Mouse (Mus musculus) heart, adult 8-10 months (tissue): ENCODE measurements around the gene Arfgef2. TPM values are rescaled to one million over a fixed set of nuclear protein-coding genes. Genes with fewer than 3 reads are reported as not detected.
A peak's percentile ranks its signal among the peaks of the same experiment; 100 is the strongest.

ENCODE experiments used
- DNase-seq: peaks from one replicate; pipeline ENCODE4 v3.0.0; 2022; ENCODE audit warnings: low spot score
- total RNA-seq, 4 experiments: library from RNA; stranded (reverse); gene quantifications; 2 replicates each; pipeline ENCODE4 v1.2.4; 2022

Gene Arfgef2
- total RNA-seq, 4 experiments from 2014 or later: 43.4 to 53.9 (median 47.4) TPM

DNA sequence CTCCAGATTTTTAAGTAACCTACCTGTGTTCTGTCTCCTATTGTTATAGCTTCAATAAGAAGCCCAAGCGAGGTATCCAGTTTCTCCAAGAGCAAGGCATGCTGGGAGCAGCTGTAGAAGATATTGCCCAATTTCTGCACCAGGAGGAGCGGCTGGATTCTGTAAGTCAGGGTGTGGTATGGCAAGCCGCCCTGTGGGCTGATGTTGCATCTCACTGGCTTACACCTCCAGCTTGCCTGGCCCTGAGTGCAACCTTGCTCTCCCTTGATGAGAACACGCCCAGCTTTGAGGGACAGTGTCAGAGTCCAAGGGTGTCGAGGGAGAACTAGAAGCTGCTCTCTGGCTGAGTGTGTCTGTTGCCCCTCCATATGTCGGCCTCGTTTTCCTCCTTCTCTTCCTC, 53.8 kb downstream of the Arfgef2 start:
- DNase-seq: no peak

DNA sequence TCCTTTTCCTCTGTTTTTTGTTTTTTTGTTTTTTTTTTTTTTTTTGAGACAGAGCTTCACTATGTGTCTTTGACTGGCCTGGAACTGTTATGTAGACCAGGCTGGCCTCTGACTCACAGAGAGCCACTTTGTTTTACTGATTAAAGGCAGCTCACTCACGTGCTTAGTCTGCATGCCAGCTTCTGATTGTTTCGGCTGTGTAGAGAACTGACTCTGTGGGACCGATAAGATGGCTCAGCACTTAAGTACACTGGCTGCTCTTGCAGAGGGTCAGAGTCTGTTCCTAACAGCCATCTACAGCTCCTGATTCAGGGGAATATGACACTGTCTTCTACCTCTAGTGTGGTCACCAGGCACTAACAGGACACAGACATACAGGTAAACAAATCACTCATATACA, 57.1 kb downstream of the Arfgef2 start:
- no peak for DNase-seq

DNA sequence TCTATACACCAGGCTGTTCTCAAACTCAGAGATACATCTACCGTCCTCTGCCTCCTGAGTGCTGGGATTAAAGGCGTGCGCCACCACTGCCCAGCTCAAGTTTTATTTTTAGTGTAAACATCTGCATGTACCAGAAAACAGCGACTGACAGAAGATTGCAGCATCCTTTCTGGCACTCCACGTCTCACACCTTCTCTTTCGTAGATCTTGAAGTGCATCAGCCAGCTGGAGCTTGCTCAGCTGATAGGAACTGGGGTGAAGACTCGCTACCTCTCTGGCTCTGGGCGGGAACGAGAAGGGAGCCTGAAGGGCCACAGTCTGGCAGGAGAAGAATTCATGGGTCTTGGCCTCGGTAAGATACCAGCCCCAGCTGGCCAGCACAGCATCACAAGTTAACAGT, 60.1 kb downstream of the Arfgef2 start:
- DNase-seq: no peak

DNA sequence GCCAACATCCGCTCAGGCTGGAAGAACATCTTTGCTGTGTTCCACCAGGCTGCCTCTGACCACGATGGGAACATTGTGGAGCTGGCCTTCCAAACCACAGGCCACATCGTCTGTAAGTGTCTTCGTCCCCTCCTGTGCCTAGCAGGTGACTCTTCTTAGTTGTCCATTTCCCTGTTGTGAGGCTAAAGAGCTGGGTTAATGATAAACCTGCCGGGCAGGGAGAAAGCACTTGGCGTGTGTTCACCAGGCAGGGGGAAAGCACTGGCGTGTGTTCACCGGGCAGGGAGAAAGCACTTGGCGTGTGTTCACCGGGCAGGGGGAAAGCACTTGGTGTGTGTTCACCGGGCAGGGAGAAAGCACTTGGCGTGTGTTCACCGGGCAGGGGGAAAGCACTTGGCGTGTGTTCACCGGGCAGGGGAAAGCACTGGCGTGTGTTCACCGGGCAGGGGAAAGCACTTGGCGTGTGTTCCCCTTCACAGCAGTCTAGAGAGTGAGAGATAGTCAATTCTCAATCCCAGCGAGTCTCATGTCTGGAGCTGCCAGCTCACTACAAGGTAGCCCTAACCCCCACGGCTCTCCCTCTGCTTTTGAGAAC, 65.0 kb downstream of the Arfgef2 start:
- no peak for DNase-seq

DNA sequence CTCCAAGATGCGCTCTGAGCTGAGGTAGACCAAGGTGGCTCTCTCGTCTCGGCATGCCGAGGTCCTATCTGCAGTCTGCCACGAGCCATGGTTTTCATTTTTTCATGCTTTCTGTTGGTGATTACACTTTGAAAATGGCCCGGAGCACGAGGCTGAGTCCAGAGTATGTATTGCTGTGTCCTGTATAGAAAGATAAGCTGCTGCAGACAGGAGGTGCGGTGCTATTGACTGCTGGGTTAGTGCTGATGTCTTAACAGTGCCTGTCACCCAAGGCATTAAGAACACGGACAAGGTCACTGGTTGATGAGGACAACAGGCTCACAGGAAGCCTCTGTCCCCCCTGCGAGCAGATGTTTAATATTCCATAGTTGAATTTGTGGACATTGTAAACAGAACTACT, 65.5 kb downstream of the Arfgef2 start:
- no peak for DNase-seq

DNA sequence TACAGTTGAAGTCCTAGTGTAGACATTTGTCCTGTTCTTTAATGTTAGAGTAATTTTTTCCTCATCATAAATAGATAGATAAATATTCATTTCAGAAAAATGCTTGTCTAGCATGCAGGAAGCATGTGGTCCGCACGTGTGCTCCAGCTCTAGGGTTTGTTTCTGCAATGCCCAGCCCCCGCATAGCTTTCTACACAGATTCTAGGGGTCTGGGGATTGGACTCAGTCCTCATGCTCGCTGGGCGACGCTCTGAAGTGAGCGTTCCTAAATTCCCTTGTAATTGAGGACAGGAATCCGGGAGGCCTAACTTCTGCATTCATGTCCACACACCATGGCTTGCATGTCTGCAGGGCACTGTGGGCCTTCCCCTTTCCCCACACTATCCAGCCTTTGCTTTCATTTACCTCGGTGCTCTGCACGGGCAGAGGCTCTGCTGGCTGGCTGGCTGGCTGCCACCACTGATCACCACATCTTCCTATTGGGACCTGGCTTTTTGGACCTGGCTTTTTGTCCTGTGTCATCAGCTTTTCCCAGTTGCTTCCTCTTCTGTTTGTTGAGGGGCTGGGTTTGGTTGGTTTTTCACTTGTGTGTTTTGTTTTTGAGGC, 69.4 kb downstream of the Arfgef2 start:
- DNase-seq: no peak

DNA sequence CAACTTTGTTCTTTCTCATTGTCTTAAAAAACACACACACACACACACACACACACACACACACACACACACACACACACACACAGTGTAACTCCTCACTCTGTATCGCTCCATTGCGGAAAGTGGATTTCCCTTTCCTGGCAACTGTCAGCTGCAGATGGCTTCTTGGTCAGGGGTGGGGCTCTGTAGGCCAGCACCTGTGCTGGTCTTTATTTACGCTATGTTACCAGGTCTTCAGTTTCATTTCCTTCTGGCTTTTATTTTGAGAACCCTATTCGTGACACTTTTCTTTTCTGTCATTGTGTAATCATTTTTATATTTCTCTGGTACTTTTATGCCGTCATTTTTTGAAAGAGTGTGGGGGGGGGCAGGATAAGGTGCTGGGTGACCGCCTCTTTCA, 70.2 kb downstream of the Arfgef2 start:
- no peak for DNase-seq

DNA sequence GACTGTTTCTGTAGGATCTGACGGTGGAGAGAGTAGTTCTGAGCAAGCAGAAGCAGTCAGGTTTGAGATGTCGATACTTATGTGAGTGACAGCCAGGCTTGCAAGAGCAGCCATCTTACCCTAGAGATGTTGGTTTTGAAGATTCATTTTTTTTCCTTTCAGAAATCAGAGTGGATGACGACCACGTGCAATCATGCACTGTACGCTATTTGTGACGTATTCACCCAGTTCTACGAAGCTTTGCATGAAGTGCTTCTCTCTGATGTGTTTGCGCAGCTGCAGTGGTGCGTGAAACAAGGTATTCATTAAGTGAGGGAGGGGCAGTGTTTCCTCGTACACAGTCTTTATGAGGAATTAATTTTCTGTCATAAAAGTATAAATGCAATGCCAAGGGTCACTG, 70.9 kb downstream of the Arfgef2 start:
- DNase-seq: no peak

DNA sequence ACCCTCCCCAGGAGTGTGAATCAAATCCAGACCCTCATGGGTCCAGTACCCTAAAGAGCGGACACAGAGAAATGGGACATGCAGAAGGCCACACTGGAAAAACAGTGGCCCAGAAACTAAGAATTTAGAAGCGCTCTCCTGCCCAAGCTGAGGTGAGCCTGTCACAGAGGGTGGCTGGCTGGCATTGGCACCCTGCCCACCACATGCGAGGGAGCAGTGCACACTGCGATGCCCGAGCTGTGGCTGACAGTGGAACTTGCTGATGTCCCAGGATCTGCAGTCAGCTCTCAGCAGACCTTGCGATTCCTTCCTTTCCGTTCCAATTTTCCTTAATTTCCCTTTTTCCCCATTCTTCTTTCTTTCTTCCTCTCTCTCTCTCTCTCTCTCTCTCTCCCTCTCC, 79.7 kb downstream of the Arfgef2 start:
- DNase-seq: no peak

DNA sequence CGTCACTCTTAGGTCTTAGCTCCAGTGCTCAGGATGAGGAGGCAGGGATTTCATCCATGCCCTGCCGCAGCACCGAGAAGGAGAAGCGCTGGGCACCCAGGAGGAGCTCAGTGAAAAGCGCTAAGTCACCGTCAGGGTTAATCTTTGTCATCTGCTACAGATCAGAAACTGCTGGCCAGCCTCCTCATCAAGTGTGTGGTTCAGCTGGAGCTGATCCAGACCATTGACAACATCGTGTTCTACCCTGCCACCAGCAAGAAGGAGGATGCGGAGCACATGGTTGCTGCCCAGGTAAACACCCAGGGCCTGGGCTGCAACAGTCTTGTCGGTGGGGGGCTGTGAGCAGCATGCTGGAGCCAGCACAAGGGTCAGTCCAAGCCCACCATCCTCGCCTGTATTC, 80.2 kb downstream of the Arfgef2 start:
- no peak for DNase-seq

DNA sequence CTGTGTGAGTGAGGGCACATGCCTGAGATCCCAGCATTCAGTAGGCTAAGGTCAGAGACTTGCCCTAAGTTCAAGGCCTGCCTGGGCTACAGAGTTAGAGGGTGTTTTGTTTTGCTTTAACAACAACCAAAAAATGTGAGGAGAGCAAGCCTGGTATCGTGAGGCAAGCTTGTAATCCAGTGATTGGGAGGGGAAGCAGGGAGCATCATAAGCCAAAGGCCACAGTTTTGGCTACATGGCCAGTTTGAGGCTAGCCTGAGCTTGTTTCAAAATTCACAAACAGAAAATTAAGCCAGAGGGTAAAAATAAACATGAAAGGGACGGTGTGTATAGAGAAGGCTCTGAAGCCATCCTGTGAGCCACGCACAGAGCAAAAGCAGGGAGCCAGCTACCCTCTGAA, 80.8 kb downstream of the Arfgef2 start:
- no peak for DNase-seq

DNA sequence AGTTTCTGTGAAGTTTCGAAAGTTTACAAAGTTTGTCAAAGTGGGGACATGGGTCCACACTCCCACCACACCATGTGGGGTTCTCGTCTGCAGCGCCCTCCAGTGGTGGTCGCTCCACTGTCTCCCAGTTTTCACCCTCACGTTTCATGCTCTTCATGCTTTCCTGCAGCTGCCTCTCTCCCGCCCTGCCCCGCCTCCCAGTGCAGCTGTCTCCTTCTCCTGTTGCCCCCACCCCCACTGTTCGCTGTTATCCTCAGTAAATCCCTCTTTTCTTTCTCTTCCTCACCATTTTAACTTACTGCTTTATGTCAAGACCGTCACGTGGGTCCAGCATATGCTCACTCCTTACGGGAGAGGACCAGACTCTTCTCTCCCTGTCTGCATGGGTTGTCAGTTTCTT, 82.4 kb downstream of the Arfgef2 start:
- no peak for DNase-seq

DNA sequence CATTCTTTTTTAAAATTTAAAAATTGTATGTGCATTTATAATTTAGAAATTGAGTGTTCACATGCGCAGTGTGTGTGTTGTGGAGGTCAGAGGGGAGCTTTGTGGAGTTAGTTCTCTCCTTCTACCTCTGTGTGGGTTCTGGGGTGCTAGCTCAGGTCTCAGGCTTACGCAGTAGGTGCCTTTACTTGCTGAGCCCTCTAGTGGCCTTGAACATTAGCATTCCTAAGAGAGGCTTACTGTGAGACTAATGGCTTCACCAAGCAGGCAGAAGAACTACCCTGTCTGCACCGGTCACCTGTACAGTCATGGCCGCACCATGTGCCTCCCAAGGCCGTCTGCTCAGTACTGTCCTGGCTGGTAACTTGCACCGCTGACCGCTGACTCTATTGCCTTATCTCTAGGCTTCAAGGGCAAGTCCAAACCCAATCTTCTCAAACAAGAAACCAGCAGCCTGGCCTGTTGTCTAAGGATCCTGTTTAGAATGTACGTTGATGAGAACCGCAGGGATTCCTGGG, 86.0 kb downstream of the Arfgef2 start:
- DNase-seq: no peak

DNA sequence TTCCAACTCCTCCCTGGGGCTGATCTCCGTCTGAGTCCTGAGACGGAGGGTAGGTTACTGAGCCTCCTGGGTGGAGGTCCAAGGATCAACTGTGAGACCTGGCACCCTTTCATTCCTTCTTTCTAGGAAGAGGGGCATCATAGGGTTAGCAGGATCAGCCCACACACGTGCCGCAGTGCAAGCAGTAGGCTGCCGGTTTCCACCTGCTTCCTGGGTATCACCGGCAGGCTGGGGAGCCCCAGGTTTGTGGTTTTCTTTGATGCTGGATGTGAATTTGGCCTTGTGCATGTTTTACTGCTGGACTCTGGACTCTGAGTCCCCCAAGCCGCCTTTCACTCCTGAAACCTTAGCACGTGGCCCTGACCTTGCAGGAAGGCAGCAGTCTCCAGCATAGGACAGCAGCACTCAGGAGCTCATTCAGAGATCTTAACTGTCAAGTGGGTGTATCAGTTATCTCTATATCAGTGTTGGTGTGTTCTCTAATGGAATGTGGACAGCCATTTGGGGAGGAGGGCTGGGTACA, 86.8 kb downstream of the Arfgef2 start:
- DNase-seq: no peak

DNA sequence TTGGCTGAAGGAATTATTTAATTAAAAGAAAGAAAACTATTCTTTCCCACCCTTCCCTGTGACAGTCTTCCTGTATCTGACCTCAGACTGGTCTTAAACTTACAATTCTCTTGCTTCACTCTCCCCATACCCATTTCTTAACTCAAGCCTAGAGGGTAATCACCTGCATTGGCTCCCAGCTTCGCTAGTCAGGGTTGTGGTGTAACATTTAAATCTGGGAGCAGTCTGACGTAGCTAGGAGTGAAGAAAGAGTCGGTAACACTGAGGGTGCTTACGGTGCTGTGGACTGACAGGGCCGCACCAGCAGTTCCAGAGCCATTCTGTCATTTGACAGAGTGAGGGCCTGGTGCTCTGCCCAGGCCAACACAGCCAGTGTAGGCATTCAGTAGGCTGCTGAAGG, 87.6 kb downstream of the Arfgef2 start:
- DNase-seq: no peak

DNA sequence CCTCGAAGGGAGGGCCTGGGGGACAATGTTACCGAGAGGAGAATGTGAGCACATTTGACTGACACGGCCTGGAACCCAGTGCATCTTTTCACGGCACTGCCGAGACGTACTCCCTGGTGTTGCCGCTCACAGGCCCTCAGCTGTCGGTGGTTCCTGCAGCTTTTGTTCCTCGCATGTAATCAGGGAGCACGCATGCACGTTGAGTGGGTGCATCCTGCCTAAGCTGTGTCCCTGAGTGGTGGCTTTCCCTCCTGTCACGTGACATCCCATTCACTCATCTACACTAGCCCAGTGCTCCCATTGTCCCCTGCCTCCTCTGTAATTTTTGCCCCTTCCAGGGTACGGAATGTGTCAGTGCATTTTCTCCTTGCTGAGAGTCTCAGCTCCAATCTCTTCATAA, 91.0 kb downstream of the Arfgef2 start:
- DNase-seq: no peak

DNA sequence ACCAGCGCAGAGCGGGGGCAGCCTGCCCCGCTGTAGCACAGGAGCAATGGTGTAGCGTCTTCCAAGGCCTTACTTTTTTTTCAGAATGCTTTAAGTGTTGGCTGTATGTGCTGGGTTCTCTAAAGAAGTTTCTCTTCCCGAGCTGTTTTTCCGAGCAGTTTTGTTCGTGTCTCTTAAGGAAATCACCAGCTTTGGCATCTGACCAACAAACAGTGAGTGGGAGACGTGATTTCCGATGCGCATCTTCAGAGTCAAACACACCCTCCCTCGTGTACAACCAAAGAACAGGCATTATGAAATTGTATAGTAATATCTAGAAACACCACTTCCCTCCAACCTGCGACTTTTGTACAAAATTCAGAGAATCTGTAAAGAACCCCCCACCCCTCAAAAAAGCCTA, 91.6 kb downstream of the Arfgef2 start:
- DNase-seq: no peak

DNA sequence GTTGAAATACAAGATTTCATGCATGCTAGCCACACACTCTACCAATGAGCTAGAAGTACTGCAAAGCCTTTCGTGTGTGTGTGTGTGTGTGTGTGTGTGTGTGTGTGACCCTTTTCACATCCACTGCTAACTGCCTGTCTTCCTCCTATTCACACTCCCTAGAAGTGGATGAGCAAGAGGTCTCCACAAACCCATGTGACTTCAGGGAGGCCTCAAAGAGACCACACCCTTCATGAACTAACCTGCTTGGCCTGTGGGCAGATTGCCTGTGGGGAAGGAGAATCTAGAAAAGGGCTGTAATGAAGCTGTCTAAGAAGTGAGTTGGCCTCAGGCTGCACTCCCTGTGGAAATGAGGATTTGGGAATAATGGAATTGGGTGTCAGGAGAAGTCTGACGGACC, 93.8 kb downstream of the Arfgef2 start:
- DNase-seq: no peak

DNA sequence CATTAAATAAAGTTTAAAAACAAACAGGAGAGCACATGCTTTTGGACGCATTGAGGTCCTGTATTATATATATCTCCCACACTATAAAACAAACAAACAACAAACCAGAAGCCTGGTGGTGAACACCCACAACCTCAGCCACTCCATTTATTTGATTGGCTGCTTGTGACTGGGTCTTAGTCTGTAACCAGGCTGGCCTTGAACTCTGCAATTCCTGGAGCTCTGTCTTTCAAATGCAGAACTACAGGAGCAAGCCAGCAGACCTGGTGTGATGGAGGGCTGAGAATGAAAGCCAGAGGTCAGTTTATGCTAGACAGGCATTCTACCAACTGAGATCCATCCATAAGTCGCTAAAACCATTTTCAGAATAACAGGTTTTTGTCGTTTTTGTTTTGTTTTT, 94.4 kb downstream of the Arfgef2 start:
- DNase-seq: no peak

DNA sequence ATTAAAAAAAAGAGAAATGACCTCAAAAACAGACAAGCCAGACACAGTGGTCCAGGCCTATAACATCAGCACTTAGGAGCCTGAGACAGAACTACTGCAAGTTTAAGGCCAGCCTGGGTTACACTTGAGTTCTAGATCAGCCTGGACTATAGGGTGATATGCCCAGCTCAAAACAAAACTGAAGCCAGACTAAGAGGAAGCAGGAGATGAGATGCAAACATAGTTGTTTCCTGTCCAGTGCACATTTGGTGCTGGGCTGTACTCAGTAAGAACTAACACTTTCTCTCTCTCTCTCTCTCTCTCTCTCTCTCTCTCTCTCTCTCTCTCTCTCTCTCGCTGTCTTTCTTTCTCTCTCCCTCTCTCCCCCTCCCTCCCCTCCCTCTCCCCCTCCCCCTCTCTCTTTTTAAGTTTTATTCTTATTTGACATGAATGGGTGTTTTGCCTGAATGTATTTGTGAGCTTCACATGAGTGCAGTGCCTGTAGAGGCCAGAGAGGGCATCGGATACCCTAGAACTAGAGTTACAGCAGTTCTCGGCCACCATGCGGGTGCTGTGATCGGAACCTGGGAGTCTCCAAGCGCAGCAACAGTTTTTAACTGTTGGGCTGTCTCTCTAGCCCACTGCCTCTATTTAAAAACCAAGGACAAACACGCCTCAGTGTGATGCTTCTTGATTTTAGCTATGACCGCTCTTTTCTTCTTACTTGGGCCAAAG, 95.6 kb downstream of the Arfgef2 start:
- DNase-seq: no peak

DNA sequence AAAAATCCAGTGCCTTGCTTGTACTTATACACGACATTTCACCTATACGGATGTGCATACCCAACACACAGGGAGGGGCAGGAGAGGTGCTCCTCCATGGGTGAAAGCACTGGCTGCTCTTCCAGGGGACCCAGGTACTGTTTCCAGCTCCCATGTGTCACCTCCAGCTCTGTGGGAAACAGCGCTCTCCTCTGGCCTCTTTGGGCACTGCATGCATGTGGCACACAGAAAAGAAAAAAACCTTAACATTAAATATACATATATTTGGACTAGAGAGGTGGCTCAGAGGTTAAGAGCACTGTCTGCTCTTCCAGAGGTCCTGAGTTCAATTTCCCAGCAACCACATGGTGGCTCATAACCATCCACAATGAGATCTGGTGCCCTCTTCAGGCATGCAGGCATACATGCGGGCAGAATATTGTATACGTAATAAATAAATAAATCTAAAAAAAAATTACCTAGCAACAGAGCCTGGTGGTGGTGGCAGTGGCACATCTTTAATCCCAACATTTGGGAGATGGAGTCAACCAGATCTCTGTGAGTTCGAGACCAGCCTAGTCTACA, 98.4 kb downstream of the Arfgef2 start:
- no peak for DNase-seq

DNA sequence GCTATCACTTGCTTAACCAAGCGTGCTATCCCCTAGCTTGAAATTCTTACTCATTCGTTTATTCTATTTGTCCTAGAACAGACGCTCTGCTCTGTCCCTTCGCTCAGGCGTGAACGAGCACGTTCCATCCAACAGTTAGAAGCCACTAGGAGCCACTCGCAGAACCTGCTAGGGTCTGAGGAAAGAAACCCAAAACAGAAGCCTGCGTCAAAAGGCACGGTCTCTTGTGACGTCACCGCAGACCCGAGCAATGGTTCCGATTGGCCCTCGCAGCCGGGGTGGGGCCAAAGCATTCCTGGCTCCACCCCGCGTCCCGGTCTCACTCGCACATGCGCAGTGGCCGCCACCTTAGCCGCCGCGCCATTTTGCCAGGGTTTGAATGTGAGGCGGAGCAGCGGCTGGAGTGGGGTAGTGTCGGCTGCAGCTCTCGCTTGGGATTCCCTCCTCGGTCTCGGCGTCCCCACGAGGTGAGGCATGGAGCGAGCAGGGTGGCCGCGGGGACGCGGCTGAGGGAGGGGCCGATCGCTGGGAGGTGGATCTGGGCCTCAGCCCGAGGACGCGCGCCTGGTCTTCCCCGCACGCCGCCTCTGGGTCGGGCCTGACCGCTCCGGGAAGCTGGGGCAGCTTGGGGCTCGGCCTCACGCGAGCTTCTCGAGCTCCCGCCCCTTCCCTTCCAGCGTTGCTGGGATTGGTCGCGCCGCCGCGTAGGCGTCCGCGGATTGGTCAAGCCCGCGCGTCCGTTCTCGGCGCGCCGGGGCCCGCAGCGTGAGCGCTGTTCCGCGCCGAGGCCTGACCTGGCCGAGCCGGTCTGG, 100.5 kb downstream of the Arfgef2 start, which contains the start of gene Cse1l:
Gene Cse1l, plus strand, starts transcription at position 330 of the 812 bp plus-strand sequence.
- DNase-seq: peak; percentile 95
